Mouse (Mus musculus) CD4-positive, CD25-positive, alpha-beta regulatory T cell (primary cell): ENCODE data around the gene Sirpa. TPM values are rescaled to one million over a fixed set of nuclear protein-coding genes. Genes with fewer than 3 reads are reported as not detected.

Experiments
- polyA plus RNA-seq: library from polyadenylated mRNA; unstranded; fragments of 100-300 nt; shearing (Covaris generic); gene quantifications from one replicate; pipeline ENCODE4 v1.2.1, GENCODE M21; 2017

Sirpa gene
- polyA plus RNA-seq = 2.5 TPM

DNA sequence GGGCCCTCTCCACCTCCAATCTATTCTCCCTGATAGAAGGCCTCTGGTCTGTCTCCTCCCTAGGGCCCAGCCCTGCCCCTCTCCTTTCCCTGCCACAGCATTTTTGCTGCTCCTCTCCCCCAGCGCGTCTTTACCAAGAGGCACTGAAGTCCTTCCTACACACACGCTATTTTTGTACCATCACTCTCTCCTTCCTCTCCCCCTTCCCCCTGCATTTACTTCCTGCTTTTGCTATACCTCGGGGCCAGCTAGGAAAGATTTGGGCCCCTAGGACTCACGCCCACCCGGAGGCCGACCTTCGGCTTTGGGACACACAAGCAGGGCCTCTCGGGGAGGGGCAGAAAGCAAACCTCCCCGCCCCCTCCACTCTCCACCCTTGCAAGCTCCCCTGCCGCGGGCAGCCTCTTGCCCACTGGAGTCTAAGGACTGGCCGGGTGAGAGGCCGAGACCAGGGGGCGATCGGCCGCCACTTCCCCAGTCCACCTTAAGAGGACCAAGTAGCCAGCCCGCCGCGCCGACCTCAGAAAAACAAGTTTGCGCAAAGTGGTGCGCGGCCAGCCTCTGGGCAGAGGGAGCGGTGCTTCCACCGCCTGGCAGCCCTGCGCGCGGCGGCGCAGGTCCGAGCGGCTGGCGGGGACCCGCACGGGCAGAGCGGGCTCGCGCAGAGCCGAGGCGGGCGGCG lies at the start of gene Sirpa:
TSS of gene Sirpa (plus strand) at position 377 of the 682 bp plus-strand sequence.

Other genes starting within 250 kb of the Sirpa start
- not detected for gene Il1b, start 221.7 kb upstream of the Sirpa start, polyA plus RNA-seq
- 0.12 TPM for gene F830045P16Rik, start 56.2 kb upstream of the Sirpa start, polyA plus RNA-seq
- not detected for gene Pdyn, start 107.0 kb downstream of the Sirpa start, polyA plus RNA-seq
- 4.1 TPM for gene Stk35, start 207.7 kb downstream of the Sirpa start, polyA plus RNA-seq